Mouse (Mus musculus) retina, embryonic 14.5 days (tissue): ENCODE measurements around the gene Zdhhc13.
A peak's percentile ranks its signal among the peaks of the same experiment; 100 is the strongest.

Experiments used
- DNase-seq: peaks from one replicate; pipeline ENCODE4 v3.0.0-alpha.2; 2015; ENCODE audit warnings: low spot score

The Zdhhc13 gene

DNA sequence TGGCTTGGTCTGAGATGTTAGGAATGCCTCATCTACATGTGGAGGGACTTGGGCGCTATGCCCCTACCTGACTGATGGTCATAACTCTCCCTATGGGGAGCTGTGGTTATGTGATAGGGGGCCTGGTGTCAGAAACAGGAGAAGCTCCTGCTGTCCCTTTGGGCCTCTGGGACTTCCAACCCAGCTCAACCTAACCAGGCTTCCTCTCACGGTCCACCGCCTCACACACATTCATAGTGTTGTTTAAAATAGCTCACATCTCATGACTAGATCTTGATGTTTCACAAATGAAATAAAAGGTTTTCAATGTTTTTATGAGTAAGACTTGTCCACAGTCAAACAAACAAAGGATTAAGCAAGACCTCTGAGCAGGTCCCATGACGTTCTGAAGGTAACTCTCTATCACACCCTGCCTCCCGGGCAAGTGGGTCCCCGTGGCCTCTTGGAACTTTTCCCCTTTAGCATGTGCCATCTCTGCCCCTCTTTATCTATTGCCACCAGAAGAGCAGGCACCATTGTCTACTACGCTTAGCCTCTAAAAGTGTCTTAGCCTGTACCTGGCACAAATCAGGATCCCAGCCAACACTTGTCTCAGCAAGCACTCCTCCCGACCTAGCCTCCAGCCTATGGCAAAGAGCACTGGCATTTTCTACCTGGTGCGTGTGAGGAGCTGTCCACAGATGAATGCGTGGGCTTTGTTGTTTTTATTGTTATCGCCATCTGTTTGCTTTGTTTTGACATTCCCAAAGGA, 3.9 kb upstream of the Zdhhc13 start:
- DNase-seq = no peak

DNA sequence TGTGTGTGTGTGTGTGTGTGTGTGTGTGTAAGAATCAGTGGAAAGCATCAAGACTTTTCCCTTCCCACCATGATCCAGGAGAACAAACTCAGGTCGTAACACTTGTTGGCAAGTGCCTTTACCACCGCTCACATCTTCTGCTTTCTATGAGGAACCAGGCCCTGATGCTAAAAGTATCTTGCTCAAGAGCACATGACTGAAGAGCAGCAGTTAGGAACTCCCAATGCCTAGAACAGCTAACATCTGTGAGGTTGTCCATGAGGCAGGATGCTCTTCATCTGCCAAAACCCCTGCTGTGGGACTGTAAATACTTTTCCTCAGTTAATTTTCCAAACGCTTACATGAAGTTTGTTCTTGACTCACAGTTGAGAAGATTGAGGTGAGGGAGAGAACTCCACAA, 455 bp upstream of the Zdhhc13 start:
- no peak for DNase-seq

DNA sequence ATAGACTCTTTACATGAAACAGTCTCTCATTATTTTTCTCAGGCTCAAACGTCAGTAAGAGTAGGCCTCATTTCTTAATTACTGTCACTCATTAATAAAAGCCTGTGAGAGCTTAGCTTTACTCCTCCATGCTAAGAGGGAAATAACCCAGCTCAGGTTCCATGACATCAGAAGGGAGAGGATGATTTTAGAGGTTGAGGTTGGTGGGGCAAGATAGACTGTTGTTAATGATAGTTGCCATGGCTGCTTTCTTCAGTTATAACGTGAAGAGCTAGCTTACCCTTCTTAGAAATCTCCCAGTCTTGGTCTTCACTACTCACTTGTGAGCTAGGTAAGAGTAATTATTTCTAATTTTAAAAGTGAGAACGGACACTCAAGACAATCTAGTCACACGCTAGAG, 1.3 kb downstream of the Zdhhc13 start:
- peak; percentile 3 for DNase-seq

DNA sequence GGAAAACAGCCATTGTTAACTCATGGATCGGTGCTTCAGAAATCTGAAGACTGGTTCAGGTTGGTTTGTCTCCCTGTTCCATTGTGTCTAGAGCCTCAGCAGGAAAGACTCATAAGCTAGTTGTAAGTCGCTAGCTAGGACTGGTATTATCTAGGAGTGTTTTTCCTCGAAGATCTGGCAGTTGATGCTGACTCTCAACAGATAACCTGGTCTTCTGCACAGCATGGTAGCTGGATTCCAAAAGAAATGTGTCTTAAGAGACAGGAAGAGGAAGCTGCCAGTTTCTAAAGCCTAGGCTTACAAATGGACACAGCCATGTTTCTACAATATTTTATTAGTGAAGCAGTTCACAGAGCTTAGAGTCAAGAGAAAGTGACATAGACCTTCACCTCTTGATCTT, 2.6 kb downstream of the Zdhhc13 start:
- no peak for DNase-seq

DNA sequence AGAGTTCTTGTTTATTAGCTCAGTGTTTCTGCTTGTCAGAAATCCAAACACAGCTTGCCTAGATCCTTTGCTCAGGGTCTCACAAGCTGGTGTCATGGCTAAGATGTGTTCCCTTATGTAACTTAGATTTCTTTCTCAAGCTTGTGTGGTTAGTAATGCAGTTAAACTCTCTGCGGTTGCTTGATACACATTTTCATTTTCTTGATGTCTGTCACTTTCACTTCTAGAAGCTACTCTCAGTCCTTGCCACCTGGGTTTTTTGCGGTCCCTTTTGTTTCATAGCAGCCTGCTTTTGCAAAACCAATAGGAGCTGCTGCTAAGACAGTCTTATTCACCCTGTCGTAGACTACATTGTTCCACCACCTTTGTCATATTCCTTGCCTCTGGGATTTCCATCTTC, 6.3 kb downstream of the Zdhhc13 start:
- no peak for DNase-seq

DNA sequence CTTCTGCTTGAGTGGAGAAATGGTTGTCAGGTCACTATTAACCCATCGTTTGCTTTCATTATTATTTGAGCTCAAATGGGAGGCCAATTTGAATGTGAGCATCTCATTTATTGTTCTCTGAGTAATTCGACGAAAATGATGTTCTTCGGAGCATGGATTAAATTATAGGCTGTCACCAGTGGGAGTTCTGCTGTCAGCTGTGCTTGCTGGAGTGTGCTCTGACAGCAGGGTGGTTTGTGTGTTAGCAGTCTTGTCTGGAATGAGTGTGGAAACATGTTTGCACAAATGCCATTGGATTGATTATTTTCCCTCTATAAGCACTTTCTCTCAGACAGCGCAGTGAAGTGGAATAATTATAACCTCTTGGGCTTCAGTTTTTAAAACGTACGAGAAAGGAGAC, 14.6 kb downstream of the Zdhhc13 start:
- DNase-seq = peak; percentile 53

DNA sequence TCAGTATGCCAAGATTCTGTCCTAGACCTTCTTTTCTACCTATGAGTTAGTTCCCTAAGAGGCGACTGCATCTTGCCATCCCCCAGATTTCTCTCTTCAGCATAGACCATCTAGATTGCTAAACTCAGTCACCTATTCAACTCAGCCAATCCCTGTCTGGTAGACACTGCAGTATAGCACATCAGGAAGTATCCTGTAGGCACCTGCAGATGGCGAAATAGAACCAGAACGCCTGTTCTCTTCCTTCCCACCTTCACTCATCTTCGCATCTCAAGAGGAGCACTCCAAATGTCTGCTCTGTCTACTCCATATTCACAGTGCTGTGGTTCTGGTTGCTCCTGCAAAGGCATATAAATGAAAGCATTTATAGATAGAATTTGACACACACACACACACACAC, 17.8 kb downstream of the Zdhhc13 start:
- DNase-seq = no peak

DNA sequence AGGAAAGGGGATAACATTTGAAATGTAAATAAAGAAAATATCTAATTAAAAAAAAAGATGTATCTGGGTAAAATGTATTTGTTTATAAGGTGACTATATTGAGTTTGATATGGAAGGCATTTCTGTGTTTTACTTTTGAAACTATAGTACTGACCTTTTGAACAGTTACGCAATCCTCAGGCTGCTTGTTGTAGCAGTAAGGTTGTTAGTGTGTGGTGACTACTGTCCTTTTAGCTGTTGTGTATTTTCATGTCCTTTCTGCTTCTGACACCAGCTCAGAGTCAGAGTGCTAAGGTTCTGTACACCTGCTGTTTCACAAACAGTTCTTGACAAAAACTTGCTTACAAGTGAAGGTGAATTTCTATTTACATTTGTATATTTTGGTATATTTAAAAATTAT, 21.8 kb downstream of the Zdhhc13 start:
- DNase-seq = no peak

DNA sequence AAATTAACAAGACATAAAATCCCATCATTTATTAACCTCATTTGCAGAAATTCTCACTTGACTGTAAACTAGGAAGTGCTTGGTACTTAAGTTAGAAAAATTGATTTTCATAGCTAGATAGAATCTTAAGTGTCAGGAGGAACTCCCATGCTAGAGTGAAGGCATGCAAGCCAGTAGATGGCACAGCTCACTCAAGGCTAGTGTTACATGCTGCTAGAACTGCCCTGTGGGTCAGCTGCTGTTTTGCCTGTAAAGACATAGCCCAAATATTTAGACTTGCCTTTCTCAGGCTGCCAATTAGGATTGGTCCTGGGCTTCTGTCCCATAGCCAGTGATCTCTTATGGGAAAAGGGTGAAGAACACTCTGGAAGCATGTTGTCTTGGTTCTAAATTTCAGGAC, 23.6 kb downstream of the Zdhhc13 start:
- DNase-seq = no peak

DNA sequence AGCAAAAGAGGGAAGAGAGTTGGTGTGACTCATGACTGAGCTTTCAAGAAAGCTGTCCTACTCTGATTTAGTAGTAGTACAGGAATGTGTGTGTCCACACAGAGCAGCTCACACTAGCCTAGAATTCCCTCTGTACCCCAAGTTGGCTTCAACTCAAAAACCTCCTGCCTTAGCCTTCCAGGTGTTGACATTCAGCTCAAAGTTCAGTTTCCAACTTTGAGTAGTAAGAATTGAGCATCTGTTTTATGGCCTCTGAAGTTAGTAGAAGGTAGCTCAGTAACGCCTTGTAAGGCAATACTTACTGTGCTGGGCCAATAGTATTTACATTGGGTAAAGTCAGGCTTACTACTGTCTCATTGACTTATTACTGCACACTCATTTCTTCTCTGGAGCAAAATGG, 24.8 kb downstream of the Zdhhc13 start:
- DNase-seq = no peak

DNA sequence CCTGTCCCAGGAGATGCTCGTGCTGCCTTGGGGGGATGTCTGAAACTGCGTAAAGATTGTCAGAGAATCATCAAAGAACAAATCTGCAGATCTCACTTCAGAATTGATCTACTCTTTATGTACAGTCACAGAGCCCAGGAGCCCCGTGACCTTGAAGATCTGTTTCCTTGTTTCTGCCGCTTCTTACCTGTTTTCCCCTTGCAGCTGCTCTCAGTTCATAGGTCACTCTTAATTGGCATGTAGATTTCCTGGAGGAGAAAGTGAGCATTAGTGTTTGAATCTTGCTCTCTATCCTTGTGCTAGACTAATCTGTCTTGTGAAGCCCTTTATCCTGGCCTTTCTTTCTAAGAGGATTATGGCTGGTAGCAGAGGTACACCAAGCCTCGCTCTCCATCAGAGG, 32.9 kb downstream of the Zdhhc13 start:
- peak; percentile 7 for DNase-seq

DNA sequence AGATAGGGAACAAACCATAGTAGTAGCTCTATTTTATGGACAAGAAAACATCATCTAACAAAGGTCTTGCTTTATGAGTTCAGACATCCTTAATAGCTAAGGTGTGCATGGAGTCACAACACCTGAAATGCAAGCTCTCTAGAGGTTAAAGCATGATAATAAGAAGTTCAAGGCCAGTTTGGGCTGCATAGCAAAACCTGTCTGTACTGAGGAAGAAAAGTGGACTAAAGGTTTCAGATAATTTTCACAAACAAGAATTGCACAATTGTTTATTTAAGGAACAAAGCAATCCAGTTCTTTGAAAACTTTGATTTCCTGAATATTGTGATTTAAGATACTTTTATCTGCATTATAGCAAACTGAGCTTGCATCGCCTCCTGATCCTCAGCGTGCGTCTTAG, 34.8 kb downstream of the Zdhhc13 start:
- DNase-seq = no peak

DNA sequence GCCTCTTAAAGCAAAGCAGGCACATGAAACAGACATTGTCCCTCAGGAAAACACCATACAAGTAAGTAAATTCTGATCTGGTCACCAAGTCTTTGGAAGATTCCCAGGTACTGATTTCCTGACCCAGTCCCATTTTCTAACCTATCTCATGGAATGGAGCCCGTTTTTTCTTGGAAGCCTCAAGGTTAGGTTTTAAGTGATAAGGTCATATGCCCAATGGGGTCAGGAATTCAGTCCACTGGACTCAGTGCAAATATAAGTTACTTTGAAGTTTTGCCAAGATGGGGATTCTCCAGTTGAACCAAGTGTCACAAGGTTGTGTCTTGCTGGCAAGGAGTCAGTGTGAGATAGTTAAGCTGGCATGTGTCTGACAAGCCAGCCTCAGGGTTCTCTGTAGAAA, 35.9 kb downstream of the Zdhhc13 start:
- no peak for DNase-seq

DNA sequence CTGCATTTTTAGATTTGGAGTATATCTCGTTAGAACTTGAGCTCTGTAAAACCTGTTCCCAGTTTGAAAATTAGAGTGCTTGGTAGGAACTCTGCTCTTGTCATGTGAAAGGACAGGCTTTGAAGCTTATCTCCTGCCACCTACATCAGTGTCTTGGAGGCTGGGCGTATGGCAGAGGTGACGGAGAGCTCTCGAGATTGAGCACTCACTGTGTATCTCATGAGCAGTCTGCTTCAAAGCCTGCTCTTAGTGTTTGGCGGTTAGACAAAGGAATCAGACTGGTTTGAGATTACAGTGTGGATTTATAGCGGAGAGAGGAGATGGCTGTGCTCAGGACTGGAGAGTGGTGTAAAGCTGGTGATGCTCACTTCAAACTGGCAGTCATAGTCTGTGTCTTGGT, 36.4 kb downstream of the Zdhhc13 start:
- no peak for DNase-seq

DNA sequence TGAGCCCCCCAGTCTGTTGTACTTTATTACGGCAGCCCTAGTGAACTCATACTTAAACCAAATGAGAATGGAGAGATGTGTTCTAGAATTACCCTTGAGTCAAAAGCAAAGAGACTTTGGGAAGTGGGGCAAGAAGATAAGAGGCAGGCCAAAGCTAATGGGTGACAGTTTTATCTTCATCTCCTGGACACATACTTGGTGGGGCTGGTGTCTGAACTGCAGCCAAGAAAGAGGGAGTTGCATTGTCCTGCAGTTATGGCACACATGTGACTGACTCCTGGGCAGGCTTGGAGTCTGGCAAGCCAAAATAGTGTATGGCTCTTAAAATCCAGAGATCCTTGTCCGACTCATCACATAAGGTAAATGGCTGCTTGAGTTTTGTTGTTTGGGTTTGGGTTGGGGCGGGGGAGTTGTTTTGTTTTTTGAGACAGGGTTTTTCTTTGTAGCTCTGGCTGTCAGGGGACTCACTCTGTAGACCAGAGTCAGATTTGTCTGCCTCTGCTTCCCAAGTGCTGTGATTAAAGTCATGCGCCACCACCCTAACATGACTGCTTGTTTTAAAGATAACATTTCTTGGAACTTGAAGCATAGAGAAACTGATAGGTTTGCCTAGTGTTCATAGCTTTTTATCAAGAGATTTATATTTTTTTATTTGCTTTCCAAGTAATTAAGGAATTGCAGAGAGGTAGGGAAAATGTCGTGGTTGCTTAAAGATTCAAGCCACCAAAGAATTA, 40.5 kb downstream of the Zdhhc13 start:
- DNase-seq = no peak

DNA sequence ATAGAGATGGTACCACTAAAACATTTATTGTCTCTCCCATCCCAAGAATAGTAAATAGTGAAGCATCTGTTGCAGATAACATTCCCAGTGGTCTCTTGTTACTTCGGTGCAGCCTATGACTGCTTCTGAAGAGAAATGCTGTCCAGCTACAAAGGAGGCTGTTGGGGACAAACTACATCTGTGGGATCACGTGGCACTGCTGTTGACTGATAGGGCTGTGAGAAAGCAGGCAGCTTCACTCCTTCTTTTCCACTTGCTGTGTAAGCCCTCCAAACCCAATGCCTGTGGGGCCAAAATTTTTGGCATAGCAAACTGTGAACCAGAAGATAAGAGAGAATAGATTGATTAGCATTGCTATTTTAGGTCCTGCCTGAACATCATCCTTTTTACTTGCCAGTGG, 41.6 kb downstream of the Zdhhc13 start:
- no peak for DNase-seq

DNA sequence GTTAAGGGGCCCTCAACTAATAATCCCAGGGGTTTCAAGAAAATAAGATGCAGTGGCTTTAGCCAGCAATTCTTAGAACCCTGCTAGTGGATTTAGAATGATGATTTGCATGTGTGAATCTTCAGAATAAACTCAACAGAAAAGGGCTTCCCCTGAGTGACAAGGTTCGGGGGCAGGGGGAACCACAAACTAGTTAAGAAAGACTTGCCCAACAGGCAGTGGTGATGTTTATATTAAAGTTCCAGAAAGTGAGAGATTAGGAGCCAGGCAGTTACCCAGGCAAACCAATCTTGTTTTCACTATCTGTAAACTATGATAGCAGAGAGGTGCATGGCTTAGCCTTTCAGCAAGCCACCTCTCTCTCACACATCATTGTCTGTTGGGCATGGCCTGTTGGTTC, 43.9 kb downstream of the Zdhhc13 start:
- no peak for DNase-seq

DNA sequence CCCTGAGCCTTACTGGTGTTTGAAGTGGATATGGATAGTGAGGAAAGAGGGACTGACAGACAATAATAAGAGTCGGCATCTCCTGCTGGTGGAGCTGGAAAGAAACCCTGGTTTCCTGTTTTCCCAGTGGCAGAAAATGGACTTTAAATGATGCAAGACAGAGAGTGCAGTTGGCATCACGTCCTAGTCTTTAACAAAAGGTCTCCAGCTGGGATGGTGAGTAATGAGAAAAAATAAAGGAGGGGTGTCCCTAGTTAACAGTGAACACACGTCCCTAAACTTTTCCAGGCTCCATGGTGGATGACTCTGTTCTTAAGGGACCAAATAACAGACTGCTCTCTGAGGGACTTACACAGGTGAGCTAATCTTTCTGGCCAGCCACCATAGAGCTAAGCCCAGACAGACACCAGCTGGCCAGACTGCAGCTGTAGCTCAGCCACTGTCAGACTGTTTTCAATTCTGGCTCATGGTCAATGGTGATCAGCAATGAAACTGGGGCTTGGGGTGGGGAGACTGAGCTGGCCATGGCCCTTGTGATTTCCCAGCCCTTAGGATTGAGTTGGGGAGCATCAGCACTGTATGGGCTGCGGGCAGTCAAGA, 45.7 kb downstream of the Zdhhc13 start:
- peak; percentile 14 for DNase-seq

DNA sequence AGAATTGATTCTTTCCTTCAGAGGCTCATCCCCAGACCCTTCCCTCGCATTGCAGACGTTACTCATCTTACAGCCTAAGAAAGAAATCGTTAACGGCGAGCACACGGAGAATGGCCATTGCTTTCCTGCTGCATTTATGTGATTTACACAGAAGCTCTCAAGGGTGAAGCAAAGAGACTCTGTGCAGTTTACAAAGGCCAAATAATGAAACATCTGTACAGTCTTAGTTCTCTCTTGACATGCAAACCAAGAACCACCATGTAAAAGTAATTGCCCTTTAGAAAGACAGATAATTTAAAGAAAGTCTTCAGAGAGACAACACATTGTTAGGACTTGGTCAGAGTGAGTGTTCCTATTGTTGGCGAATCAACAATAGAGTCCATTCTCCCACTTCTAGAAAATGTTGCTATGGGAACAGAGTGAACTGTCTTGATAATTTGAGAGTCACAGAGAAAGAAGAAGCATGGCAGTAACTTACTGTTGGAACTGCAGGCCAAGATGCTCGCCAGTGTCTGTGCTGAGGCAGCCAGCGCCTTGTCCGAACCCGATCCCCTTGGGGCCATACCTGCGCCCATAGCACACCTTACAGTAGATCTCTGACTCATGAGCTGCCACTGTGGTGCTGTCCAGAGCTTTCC, 46.3 kb downstream of the Zdhhc13 start:
- DNase-seq = peak; percentile 13

DNA sequence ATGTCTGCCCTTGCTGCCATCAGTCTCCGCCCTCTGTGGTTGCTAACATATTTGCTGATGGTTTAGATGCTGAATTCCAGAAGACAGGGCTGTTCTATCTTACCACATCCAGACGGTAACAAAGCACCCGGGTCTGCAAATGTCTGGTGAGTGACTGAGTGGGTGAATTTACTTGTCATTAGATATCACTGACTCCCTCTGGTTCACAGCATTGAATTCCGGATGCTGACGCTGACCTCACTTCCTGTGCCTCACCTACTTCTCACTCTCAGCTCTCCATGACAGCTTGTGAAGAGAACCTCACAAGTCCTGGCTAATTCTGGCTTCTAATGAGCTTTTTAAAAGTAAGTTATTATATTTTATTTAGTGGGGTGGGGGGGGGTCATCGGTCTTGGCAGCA, 48.1 kb downstream of the Zdhhc13 start:
- no peak for DNase-seq

DNA sequence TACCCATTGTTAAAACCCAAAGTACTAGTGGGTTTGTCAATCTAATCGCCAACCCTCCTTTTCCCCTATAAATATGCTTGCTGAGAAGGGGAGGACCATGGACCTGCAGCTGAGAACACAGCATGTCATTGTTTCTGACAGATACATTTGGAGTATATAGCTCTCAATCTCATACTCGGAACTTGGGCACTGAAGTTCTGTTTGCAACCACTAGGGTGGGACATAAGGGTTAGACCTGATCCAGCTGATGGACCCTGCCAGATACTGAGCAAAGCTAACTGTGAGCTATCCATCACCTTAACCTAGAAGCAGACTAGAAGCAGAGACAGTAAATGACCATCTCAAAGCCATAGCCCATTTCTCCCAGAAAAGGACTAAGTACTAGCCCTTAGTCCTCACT, 49.6 kb downstream of the Zdhhc13 start:
- DNase-seq = no peak

DNA sequence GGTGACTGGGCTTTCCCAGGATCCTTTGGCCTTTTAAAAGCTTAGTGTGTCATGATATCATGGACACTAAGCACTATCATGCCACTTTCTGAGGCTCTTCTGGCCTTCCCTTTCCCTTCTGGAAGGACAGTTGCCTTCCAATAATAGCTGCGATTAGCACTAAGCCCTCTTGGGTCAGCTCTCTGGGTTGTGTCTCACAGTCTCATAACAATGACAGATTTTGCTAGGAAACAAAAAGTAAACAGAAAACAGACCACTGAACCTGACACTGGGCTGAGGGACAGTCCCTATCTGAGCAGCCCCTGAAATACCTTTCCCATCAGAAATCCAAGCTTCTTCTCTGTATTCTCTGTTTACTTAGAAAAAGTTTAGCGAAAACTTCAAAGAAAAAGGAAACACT, 51.7 kb downstream of the Zdhhc13 start:
- peak; percentile 2 for DNase-seq

DNA sequence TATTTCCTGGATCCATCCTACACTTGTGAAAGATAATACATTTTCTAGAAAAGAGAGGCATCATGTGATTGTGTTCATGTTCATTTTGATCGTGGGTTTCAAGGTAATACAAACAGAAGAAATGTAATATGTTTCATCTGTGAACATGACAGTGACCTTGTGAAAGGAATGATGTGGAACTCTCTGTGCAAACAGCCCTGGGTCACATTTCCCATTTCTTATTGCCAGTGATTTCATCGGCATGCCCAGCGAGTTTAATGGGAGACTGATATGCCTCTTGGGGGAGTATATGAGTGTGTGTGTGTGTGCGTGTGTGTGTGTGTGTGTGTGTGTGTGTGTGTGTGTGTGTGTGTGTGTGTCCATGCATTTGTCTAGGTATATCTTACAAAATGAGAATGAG, 52.7 kb downstream of the Zdhhc13 start:
- DNase-seq = no peak
